Mouse (Mus musculus) C2C12 (cell line): Measurements from ENCODE around the gene Clasrp.

Experiments
- CEBPB ChIP-seq: IDR thresholded peaks from one replicate; pipeline ENCODE4 v1.6.1; 2011; ENCODE audit warnings: low read depth, mild to moderate bottlenecking, control low read depth, moderate library complexity
- CTCF ChIP-seq: IDR thresholded peaks from one replicate; pipeline ENCODE4 v1.5.1; 2011; ENCODE audit not compliant: control insufficient read depth, insufficient read depth, insufficient read length
- FOSL1 ChIP-seq: IDR thresholded peaks from one replicate; pipeline ENCODE4 v1.8.0; 2011; ENCODE audit warnings: mild to moderate bottlenecking, low read length; ENCODE audit not compliant: poor library complexity, insufficient read depth, severe bottlenecking
- MYOD1 ChIP-seq: IDR thresholded peaks from one replicate; pipeline ENCODE4 v1.6.1; 2011; ENCODE audit warnings: low read depth; ENCODE audit not compliant: control insufficient read depth, insufficient read length
- MYOG ChIP-seq: IDR thresholded peaks from one replicate; pipeline ENCODE4 v1.6.1; 2011; ENCODE audit not compliant: control insufficient read depth, insufficient read length; ENCODE audit errors: extremely low read depth
- USF1 ChIP-seq: IDR thresholded peaks from one replicate; pipeline ENCODE4 v1.6.1; 2011; ENCODE audit warnings: low read depth, mild to moderate bottlenecking, control low read depth, moderate library complexity

GRCm38 (mm10) chr7:19651063-19651786 lies 46.9 kb upstream of the Clasrp start:
- TF ChIP-seq CTCF (no peak), MYOD1 (no peak), FOSL1 (no peak), USF1 (no peak), CEBPB (no peak), MYOG (no peak)
